Mouse (Mus musculus): ENCODE data around the gene Tmem201.

DNA sequence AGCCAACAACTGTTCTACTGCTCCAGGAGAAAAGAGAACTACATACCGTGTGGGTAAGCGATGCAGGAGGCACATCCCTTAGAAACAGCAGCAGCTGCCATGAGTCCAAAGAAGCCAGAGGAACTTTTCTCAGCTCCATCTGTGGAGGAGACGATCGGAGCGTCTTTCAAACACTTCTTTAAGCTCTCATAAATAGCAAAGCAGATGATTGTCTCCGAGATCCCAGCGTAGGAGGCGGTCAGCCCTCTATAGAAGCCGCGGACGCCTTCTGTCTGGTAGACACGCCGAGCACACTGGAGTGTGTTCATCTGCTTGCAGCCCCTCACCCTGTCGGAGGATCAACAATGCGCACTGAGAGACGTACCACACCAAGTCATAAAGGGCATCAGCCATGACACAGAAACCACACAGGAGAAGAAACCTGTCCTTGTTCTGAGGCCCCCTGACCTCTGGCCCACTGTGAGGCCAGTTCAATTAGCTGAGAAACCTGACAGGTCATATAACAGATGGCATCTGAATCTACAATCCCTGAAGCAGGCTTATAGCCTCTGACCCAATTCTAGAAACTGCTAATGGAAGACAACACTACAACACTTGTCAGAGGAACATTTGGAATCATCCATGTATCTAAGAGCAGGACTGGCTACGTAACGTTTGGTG, 11.3 kb upstream of the Tmem201 start:
- TF ChIP-seq CTCF (IDR thresholded peaks at IDR 0.05; ENCODE audit: borderline replicate concordance, insufficient read depth, low read depth, low read length) (no peak), POLR2A (IDR thresholded peaks at IDR 0.05; ENCODE audit: borderline replicate concordance, insufficient read depth, low read length) (no peak)
